Mouse (Mus musculus) embryonic stem cell, embryonic (primary cell): Measurements from ENCODE around the gene Eef1a2.

ENCODE experiments used
- CTCF ChIA-PET, 4 experiments: fragments of 300-600 bp in 2 of 4; fragments of 350-600 bp in 2 of 4; sonication (Branson Sonifier 250); formaldehyde crosslinking; loops; one replicate each; lab custom pipeline; 2022; ENCODE audit warnings: inconsistent platforms in 2 of 4; lab: Charles Lee
- POLR2A ChIA-PET, 4 experiments: fragments of 300-600 bp in 2 of 4; fragments of 350-600 bp in 2 of 4; sonication (Branson Sonifier 250); formaldehyde crosslinking; loops; one replicate each; lab custom pipeline; 2022; ENCODE audit warnings: antibody characterized with exemption in 4 of 4, inconsistent platforms in 1 of 4; lab: Charles Lee

Eef1a2 gene

GRCm38 (mm10) chr2:181178471-181178870 is 21.7 kb upstream of the Eef1a2 start:
- ChIA-PET CTCF (interaction anchor here in 2 of 4 experiments (0.7 to 1.3 kb wide), 3 partner anchors 8 to 271 kb away, joined by 3 to 8 read pairs (median 5); partner anchors contain the start of gene Ppdpf (in 1 of the 2)), POLR2A (interaction anchor here in 2 of 4 experiments (0.6 to 1.4 kb wide), 6 partner anchors 8 to 667 kb away, joined by 3 to 4 read pairs (median 3); partner anchors contain the start of gene Ppdpf (in 2 of the 2))

GRCm38 (mm10) chr2:181178015-181178414 is 21.2 kb upstream of the Eef1a2 start:
- ChIA-PET POLR2A (interaction anchor here in 2 of 4 experiments (0.6 to 1.4 kb wide), 4 partner anchors 9 to 667 kb away, joined by 3 to 4 read pairs (median 3); partner anchors contain the start of gene Ppdpf (in 2 of the 2)), CTCF (interaction anchor here in 2 of 4 experiments (0.7 to 1.3 kb wide), 2 partner anchors 9 to 271 kb away, joined by 3 to 8 read pairs; partner anchors contain the start of gene Ppdpf (in 1 of the 2))

- POLR2A ChIA-PET = interaction anchor here in 1 of 4 experiments (0.6 to 1.0 kb wide), 3 partner anchors 12 to 917 kb away, joined by 3 to 4 read pairs (median 3); partner anchors contain the start of gene Ppdpf
- CTCF ChIA-PET = interaction anchor here in 1 of 4 experiments (1.0 kb wide), 1 partner anchor 12 kb away, joined by 3 read pairs; no protein-coding TSS in a partner anchor
Observed at GRCm38 (mm10) chr2:181174646-181175045, 17.8 kb upstream of the Eef1a2 start.

- ChIA-PET CTCF (interaction anchor here in 1 of 4 experiments (0.7 kb wide), 1 partner anchor 140 kb away, joined by 3 read pairs; no protein-coding TSS in a partner anchor), POLR2A (interaction anchor here in 2 of 4 experiments (0.6 to 1.4 kb wide), 5 partner anchors 10 to 437 kb away, joined by 3 to 6 read pairs (median 4); partner anchors contain the start of gene Ppdpf (in 1 of the 2))
Observed at GRCm38 (mm10) chr2:181166469-181166868, 9.7 kb upstream of the Eef1a2 start.

GRCm38 (mm10) chr2:181160821-181161220 is 4.0 kb upstream of the Eef1a2 start:
- ChIA-PET CTCF (interaction anchor here in 1 of 4 experiments (0.7 kb wide), 1 partner anchor 26 kb away, joined by 3 read pairs; the partner anchor contains the start of gene Ppdpf), POLR2A (interaction anchor here in 1 of 4 experiments (0.6 kb wide), 1 partner anchor 463 kb away, joined by 3 read pairs; no protein-coding TSS in a partner anchor)

- ChIA-PET POLR2A (interaction anchor here in 1 of 4 experiments (1.0 to 1.3 kb wide), 3 partner anchors 10 to 29 kb away, joined by 3 to 6 read pairs (median 3); partner anchors contain the start of gene Ppdpf), CTCF (interaction anchor here in 1 of 4 experiments (0.6 to 1.2 kb wide), 4 partner anchors 27 to 731 kb away, joined by 3 to 5 read pairs (median 4); partner anchors contain the start of gene Ppdpf)
Observed at GRCm38 (mm10) chr2:181159771-181160170, 3.0 kb upstream of the Eef1a2 start.

- ChIA-PET CTCF (interaction anchor here in 1 of 4 experiments (0.7 to 1.2 kb wide), 3 partner anchors 28 to 520 kb away, joined by 3 to 5 read pairs (median 4); partner anchors contain the start of gene Ppdpf), POLR2A (interaction anchor here in 1 of 4 experiments (1.0 to 1.3 kb wide), 2 partner anchors 9 to 28 kb away, joined by 3 to 6 read pairs; partner anchors contain the start of gene Ppdpf)
Observed at GRCm38 (mm10) chr2:181159091-181159514, 2.3 kb upstream of the Eef1a2 start.

- ChIA-PET CTCF (interaction anchor here in 1 of 4 experiments (1.2 kb wide), 1 partner anchor 29 kb away, joined by 5 read pairs; the partner anchor contains the start of gene Ppdpf), POLR2A (interaction anchor here in 1 of 4 experiments (1.3 kb wide), 1 partner anchor 8 kb away, joined by 3 read pairs; no protein-coding TSS in a partner anchor)
Observed at GRCm38 (mm10) chr2:181158471-181158870, 1.7 kb upstream of the Eef1a2 start.

- ChIA-PET CTCF (interaction anchor here in 1 of 4 experiments (1.0 kb wide), 1 partner anchor 175 kb away, joined by 3 read pairs; no protein-coding TSS in a partner anchor), POLR2A (interaction anchor here in 1 of 4 experiments (0.6 to 0.7 kb wide), 2 partner anchors 31 to 125 kb away, joined by 3 read pairs; no protein-coding TSS in a partner anchor)
Observed at GRCm38 (mm10) chr2:181157716-181158302, 995 bp upstream of the Eef1a2 start.

- CTCF ChIA-PET = interaction anchor here in 1 of 4 experiments (1.0 kb wide), 1 partner anchor 175 kb away, joined by 3 read pairs; no protein-coding TSS in a partner anchor
- POLR2A ChIA-PET = interaction anchor here in 1 of 4 experiments (0.6 to 1.3 kb wide), 4 partner anchors 13 to 125 kb away, joined by 3 read pairs; partner anchors contain the start of gene Ppdpf
Observed at GRCm38 (mm10) chr2:181157180-181157579, 366 bp upstream of the Eef1a2 start.

GRCm38 (mm10) chr2:181155801-181156200 is 1.0 kb downstream of the Eef1a2 start:
- POLR2A ChIA-PET = interaction anchor here in 3 of 4 experiments (0.5 to 1.9 kb wide), 10 partner anchors 12 to 1351 kb away, joined by 3 to 7 read pairs (median 3); partner anchors contain the start of gene Ppdpf (in 1 of the 3)
- CTCF ChIA-PET = interaction anchor here in 2 of 4 experiments (0.6 to 1.1 kb wide), 3 partner anchors 34 to 171 kb away, joined by 3 to 4 read pairs (median 3); no protein-coding TSS in a partner anchor

GRCm38 (mm10) chr2:181154831-181155415 is 1.9 kb downstream of the Eef1a2 start:
- CTCF ChIA-PET = interaction anchor here in 1 of 4 experiments (0.6 to 2.3 kb wide), 3 partner anchors 32 to 524 kb away, joined by 5 to 6 read pairs (median 5); partner anchors contain the start of gene Ppdpf
- POLR2A ChIA-PET = interaction anchor here in 3 of 4 experiments (0.6 to 1.9 kb wide), 5 partner anchors 20 to 879 kb away, joined by 3 to 9 read pairs (median 3); partner anchors contain the start of gene Ppdpf (in 1 of the 3)

- CTCF ChIA-PET = interaction anchor here in 2 of 4 experiments (0.6 to 2.3 kb wide), 5 partner anchors 26 to 524 kb away, joined by 3 to 6 read pairs (median 5); partner anchors contain the start of gene Ppdpf (in 1 of the 2)
- POLR2A ChIA-PET = interaction anchor here in 1 of 4 experiments (1.9 kb wide), 1 partner anchor 32 kb away, joined by 5 read pairs; the partner anchor contains the start of gene Ppdpf
Observed at GRCm38 (mm10) chr2:181154361-181154760, 2.5 kb downstream of the Eef1a2 start.

GRCm38 (mm10) chr2:181153837-181154236 is 3.0 kb downstream of the Eef1a2 start:
- ChIA-PET CTCF (interaction anchor here in 2 of 4 experiments (1.1 to 2.3 kb wide), 4 partner anchors 25 to 525 kb away, joined by 3 to 6 read pairs (median 4); partner anchors contain the start of gene Ppdpf (in 1 of the 2)), POLR2A (interaction anchor here in 1 of 4 experiments (0.8 kb wide), 1 partner anchor 81 kb away, joined by 4 read pairs; no protein-coding TSS in a partner anchor)

- ChIA-PET CTCF (interaction anchor here in 2 of 4 experiments (1.1 to 2.3 kb wide), 3 partner anchors 25 to 49 kb away, joined by 3 to 6 read pairs (median 4); partner anchors contain the start of gene Ppdpf (in 1 of the 2)), POLR2A (interaction anchor here in 1 of 4 experiments (0.8 kb wide), 1 partner anchor 82 kb away, joined by 4 read pairs; no protein-coding TSS in a partner anchor)
Observed at GRCm38 (mm10) chr2:181153131-181153530, 3.7 kb downstream of the Eef1a2 start.

- POLR2A ChIA-PET = no interaction called here
- CTCF ChIA-PET = interaction anchor here in 1 of 4 experiments (1.4 kb wide), 1 partner anchor 24 kb away, joined by 4 read pairs; no protein-coding TSS in a partner anchor
Observed at GRCm38 (mm10) chr2:181152701-181153100, 4.1 kb downstream of the Eef1a2 start.
